Mouse (Mus musculus) heart, postnatal 36 days (tissue): ENCODE results near the gene Rara. TPM values are rescaled to one million over a fixed set of nuclear protein-coding genes. Genes with fewer than 3 reads are reported as not detected.

ENCODE experiments used
- DNase-seq, 2 experiments: peaks; one replicate each; pipeline ENCODE4 v3.0.0; 2021 to 2022
- intact Hi-C: fragments of 180-260 bp; cut with DNase I; formaldehyde crosslinking; loops from one replicate; pipeline ENCODE4 v1.15.1; 2025
- total RNA-seq, 2 experiments: library from RNA; stranded (reverse); gene quantifications; 2 replicates each; pipeline ENCODE4 v1.2.3; 2021

Gene Rara
- total RNA-seq, 2 experiments from 2014 or later: 10.5 to 13.6 TPM

- intact Hi-C loops: no loop called here
- DNase-seq: peak in 1 of 2 experiments; percentile 47
Measured at GRCm38 (mm10) chr11:98936606-98937409, 9.2 kb downstream of the Rara start.

- peak; percentile 83 to 88 for DNase-seq
- intact Hi-C loops: no loop called here
Measured at GRCm38 (mm10) chr11:98937410-98937913, 9.8 kb downstream of the Rara start.

- DNase-seq: peak in 1 of 2 experiments; percentile 59
- intact Hi-C loops: no loop called here
Measured at GRCm38 (mm10) chr11:98937914-98938694, 10.5 kb downstream of the Rara start.

- intact Hi-C loops: no loop called here
- DNase-seq: peak in 1 of 2 experiments; percentile 12
Measured at GRCm38 (mm10) chr11:98938701-98939083, 11.1 kb downstream of the Rara start.

GRCm38 (mm10) chr11:98939084-98939952 is 11.7 kb downstream of the Rara start:
- peak in 1 of 2 experiments; percentile 6 for DNase-seq
- intact Hi-C loops: no loop called here

- intact Hi-C loops: no loop called here
- DNase-seq: peak in 1 of 2 experiments; percentile 19
Measured at GRCm38 (mm10) chr11:98939953-98940641, 12.5 kb downstream of the Rara start.

- peak; percentile 17 to 29 for DNase-seq
- intact Hi-C loops: no loop called here
Measured at GRCm38 (mm10) chr11:98940776-98941175, 13.2 kb downstream of the Rara start.

- DNase-seq: peak in 1 of 2 experiments; percentile 74
- intact Hi-C loops: no loop called here
Measured at GRCm38 (mm10) chr11:98941341-98941825, 13.8 kb downstream of the Rara start.

- intact Hi-C loops: loop anchor here (1.0 kb wide), 1 partner anchor 21 kb away; no protein-coding TSS in a partner anchor
Measured at GRCm38 (mm10) chr11:98941826-98942550, 14.4 kb downstream of the Rara start.

GRCm38 (mm10) chr11:98942555-98942922 is 14.9 kb downstream of the Rara start:
- intact Hi-C loops: loop anchor here (1.0 kb wide), 1 partner anchor 21 kb away; no protein-coding TSS in a partner anchor
- peak; percentile 60 to 78 for DNase-seq

More at GRCm38 (mm10) chr11:98941826-98942550, 14.4 kb downstream of the Rara start:
- peak in 1 of 2 experiments; percentile 84 for DNase-seq

GRCm38 (mm10) chr11:98942923-98943641 is 15.5 kb downstream of the Rara start:
- intact Hi-C loops: loop anchor here (1.0 kb wide), 1 partner anchor 20 kb away; no protein-coding TSS in a partner anchor
- peak; percentile 68 to 76 for DNase-seq

- peak in 1 of 2 experiments; percentile 59 for DNase-seq
- intact Hi-C loops: no loop called here
Measured at GRCm38 (mm10) chr11:98943741-98944461, 16.3 kb downstream of the Rara start.

- intact Hi-C loops: no loop called here
- no peak for DNase-seq
Measured at GRCm38 (mm10) chr11:98944897-98945604, 17.4 kb downstream of the Rara start.

GRCm38 (mm10) chr11:98945605-98945977 is 18.0 kb downstream of the Rara start:
- peak in 1 of 2 experiments; percentile 15 for DNase-seq
- intact Hi-C loops: no loop called here

GRCm38 (mm10) chr11:98947969-98948569 is 20.5 kb downstream of the Rara start:
- DNase-seq: no peak
- intact Hi-C loops: no loop called here

- no peak for DNase-seq
- intact Hi-C loops: no loop called here
Measured at GRCm38 (mm10) chr11:98949242-98949957, 21.8 kb downstream of the Rara start.
